Mouse (Mus musculus) hindbrain, embryonic 16.5 days (tissue): ENCODE results near the gene Fastk. TPM values are rescaled to one million over a fixed set of nuclear protein-coding genes. Genes with fewer than 3 reads are reported as not detected.
A peak's percentile ranks its signal among the peaks of the same experiment; 100 is the strongest.

ENCODE experiments used
- ATAC-seq: fragments of 200-750 bp; cut with Nextera tagmentation; 2 replicates; pipeline ENCODE4 v1.8.0; 2017; ENCODE audit warnings: moderate TSS enrichment, moderate library complexity
- H3K27ac ChIP-seq: fragments of 300-500 bp; sonication (generic); 2 replicates; pipeline ENCODE4 v1.5.1; 2014; ENCODE audit warnings: low read depth, mild to moderate bottlenecking, control low read depth, low read length, moderate library complexity
- H3K27me3 ChIP-seq: fragments of 300-500 bp; sonication (generic); replicated peaks from 2 replicates; pipeline ENCODE4 v1.6.1; 2014; ENCODE audit warnings: low read length; ENCODE audit not compliant: control insufficient read depth, insufficient read depth
- H3K36me3 ChIP-seq: fragments of 300-500 bp; sonication (generic); 2 replicates; pipeline ENCODE4 v1.6.1; 2014; ENCODE audit warnings: mild to moderate bottlenecking, low read length, moderate library complexity, mixed read lengths; ENCODE audit not compliant: control insufficient read depth, insufficient read depth
- H3K4me1 ChIP-seq: fragments of 300-500 bp; sonication (generic); 2 replicates; pipeline ENCODE4 v1.6.1; 2014; ENCODE audit warnings: low read depth, low read length; ENCODE audit not compliant: control insufficient read depth, insufficient read depth
- H3K4me2 ChIP-seq: fragments of 300-500 bp; sonication (generic); 2 replicates; pipeline ENCODE4 v1.6.1; 2014; ENCODE audit warnings: mild to moderate bottlenecking, low read length, control low read depth, moderate library complexity
- H3K4me3 ChIP-seq: fragments of 300-500 bp; sonication (generic); 2 replicates; pipeline ENCODE4 v1.5.1; 2014; ENCODE audit warnings: mild to moderate bottlenecking, low read length, control low read depth, moderate library complexity
- H3K9ac ChIP-seq: fragments of 300-500 bp; sonication (generic); 2 replicates; pipeline ENCODE4 v1.6.1; 2014; ENCODE audit warnings: low read depth, mild to moderate bottlenecking, control low read depth, low read length, moderate library complexity
- H3K9me3 ChIP-seq: fragments of 300-500 bp; sonication (generic); 2 replicates; pipeline ENCODE4 v1.6.1; 2014; ENCODE audit warnings: mild to moderate bottlenecking, low read length, moderate library complexity; ENCODE audit not compliant: control insufficient read depth
- WGBS: fragments of 180-500 bp; shearing (Covaris S2); extraction: QIAGEN DNeasy Blood & Tissue Kit; methylation state at CpG from one replicate; pipeline ENCODE4 v1.1.7; 2014; 5-methylcytosine and 5-hydroxymethylcytosine counted together
- polyA plus RNA-seq: library from polyadenylated mRNA; unstranded; fragments of >200 nt; fragmentation: Nextera tagmentation; extraction: Ambion mirVana; gene quantifications from 2 replicates; pipeline ENCODE4 v1.2.1, GENCODE M21; 2015

The Fastk gene
- polyA plus RNA-seq = 106 and 107 TPM in 2 replicates

- peaks cover 27% of the 10 kb centered on the region for H3K4me1 ChIP-seq
- H3K9me3 ChIP-seq = no peaks in the 10 kb centered on the region
- peak within 1 kb of the TSS; percentile 89 for H3K27ac ChIP-seq
- peaks cover 6% of the 10 kb centered on the region; the same call in 1 of the 2 replicates for H3K36me3 ChIP-seq
- peak; percentile 83 for ATAC-seq
- H3K4me2 ChIP-seq = peak within 1 kb of the TSS; percentile 90
- peak within 1 kb of the TSS; percentile 68 for H3K4me3 ChIP-seq
- H3K9ac ChIP-seq = peak within 1 kb of the TSS; percentile 95
- no peaks in the 10 kb centered on the region for H3K27me3 ChIP-seq
- WGBS = under 1% methylated on average over 50 of the region's 60 CpGs
Measured at GRCm38 (mm10) chr5:24444746-24445427, at the start of gene Fastk. Fastk (minus strand) TSS chr5:24445287.

GRCm38 (mm10) chr5:24492546-24493285 lies 47.6 kb upstream of the Fastk start:
- H3K27me3 ChIP-seq = no peaks in the 10 kb centered on the region
- no peaks in the 10 kb centered on the region for H3K9me3 ChIP-seq
- no peak overlapping the region for H3K4me3 ChIP-seq
- ATAC-seq = no peak
- H3K4me1 ChIP-seq = peaks cover 29% of the 10 kb centered on the region
- H3K27ac ChIP-seq = no peak overlapping the region
- 79% methylated on average over 16 of the region's 16 CpGs for WGBS
- H3K36me3 ChIP-seq = peaks cover 42% of the 10 kb centered on the region
- H3K9ac ChIP-seq = no peak overlapping the region
- H3K4me2 ChIP-seq = no peak overlapping the region

GRCm38 (mm10) chr5:24490413-24490920 lies 45.4 kb upstream of the Fastk start:
- Histone ChIP-seq H3K9me3 (no peaks in the 10 kb centered on the region), H3K4me1 (peaks cover 19% of the 10 kb centered on the region), H3K27me3 (no peaks in the 10 kb centered on the region), H3K27ac (peak overlapping the region; percentile 45), H3K4me3 (no peak overlapping the region), H3K9ac (no peak overlapping the region), H3K4me2 (no peak overlapping the region), H3K36me3 (peaks cover 46% of the 10 kb centered on the region)
- WGBS = 57% methylated on average over 14 of the region's 14 CpGs
- ATAC-seq = peak; percentile 19; the same call in 1 of the 2 replicates

GRCm38 (mm10) chr5:24486738-24487137 lies 41.7 kb upstream of the Fastk start:
- H3K9me3 ChIP-seq = no peaks in the 10 kb centered on the region
- no peak overlapping the region for H3K9ac ChIP-seq
- peaks cover 48% of the 10 kb centered on the region for H3K36me3 ChIP-seq
- H3K4me1 ChIP-seq = peaks cover 28% of the 10 kb centered on the region
- H3K27me3 ChIP-seq = no peaks in the 10 kb centered on the region
- 89% methylated on average over 5 of the region's 5 CpGs for WGBS
- no peak overlapping the region for H3K4me3 ChIP-seq
- H3K27ac ChIP-seq = no peak overlapping the region
- ATAC-seq = no peak
- H3K4me2 ChIP-seq = no peak overlapping the region

- 3% methylated on average over 8 of the region's 8 CpGs for WGBS
- Histone ChIP-seq H3K27me3 (no peaks in the 10 kb centered on the region), H3K9ac (no peak overlapping the region), H3K4me3 (no peak overlapping the region), H3K27ac (0 out of 2 replicates have a peak overlapping the region, but pooled peaks have one; percentile 10), H3K4me2 (no peak overlapping the region), H3K9me3 (no peaks in the 10 kb centered on the region), H3K4me1 (peaks cover 28% of the 10 kb centered on the region), H3K36me3 (peaks cover 45% of the 10 kb centered on the region)
- 0 out of 2 replicates have a peak, but pooled peaks have one; percentile 8 for ATAC-seq
Measured at GRCm38 (mm10) chr5:24486097-24486496, 41.0 kb upstream of the Fastk start.

- peaks cover 25% of the 10 kb centered on the region for H3K4me1 ChIP-seq
- WGBS = 14% methylated on average over 22 of the region's 22 CpGs
- peak overlapping the region; percentile 35 for H3K4me2 ChIP-seq
- no peak overlapping the region for H3K4me3 ChIP-seq
- H3K9me3 ChIP-seq = no peaks in the 10 kb centered on the region
- ATAC-seq = 0 out of 2 replicates have a peak, but pooled peaks have one; percentile 16
- peak overlapping the region; percentile 41 for H3K9ac ChIP-seq
- peak overlapping the region; percentile 59; the same call in 1 of the 2 replicates for H3K27ac ChIP-seq
- H3K27me3 ChIP-seq = no peaks in the 10 kb centered on the region
- H3K36me3 ChIP-seq = peaks cover 43% of the 10 kb centered on the region
Measured at GRCm38 (mm10) chr5:24484963-24485362, 39.9 kb upstream of the Fastk start.

GRCm38 (mm10) chr5:24483326-24483725 lies 38.2 kb upstream of the Fastk start:
- H3K4me2 ChIP-seq = no peak overlapping the region
- no peaks in the 10 kb centered on the region for H3K9me3 ChIP-seq
- H3K4me1 ChIP-seq = peaks cover 23% of the 10 kb centered on the region
- H3K36me3 ChIP-seq = peaks cover 43% of the 10 kb centered on the region
- H3K9ac ChIP-seq = no peak overlapping the region
- H3K27me3 ChIP-seq = no peaks in the 10 kb centered on the region
- H3K27ac ChIP-seq = no peak overlapping the region
- 28% methylated on average over 11 of the region's 11 CpGs for WGBS
- H3K4me3 ChIP-seq = no peak overlapping the region
- peak; percentile 27; the same call in 1 of the 2 replicates for ATAC-seq

- 0 out of 2 replicates have a peak, but pooled peaks have one; percentile 3 for ATAC-seq
- H3K9ac ChIP-seq = no peak overlapping the region
- H3K36me3 ChIP-seq = peaks cover 43% of the 10 kb centered on the region
- 41% methylated on average over 41 of the region's 41 CpGs for WGBS
- H3K9me3 ChIP-seq = no peaks in the 10 kb centered on the region
- no peak overlapping the region for H3K4me2 ChIP-seq
- no peak overlapping the region for H3K4me3 ChIP-seq
- peaks cover 23% of the 10 kb centered on the region for H3K4me1 ChIP-seq
- H3K27ac ChIP-seq = no peak overlapping the region
- H3K27me3 ChIP-seq = no peaks in the 10 kb centered on the region
Measured at GRCm38 (mm10) chr5:24482247-24483079, 37.4 kb upstream of the Fastk start.
